Mouse (Mus musculus): Measurements from ENCODE around the gene Gng13. TPM values are rescaled to one million over a fixed set of nuclear protein-coding genes. Genes with fewer than 3 reads are reported as not detected.

Gene Gng13
- polyA plus RNA-seq, 1 experiment = not detected

- H3K4me1 ChIP-seq (ENCODE audit: control insufficient read depth, insufficient read depth, low read length) = no peaks in the 10 kb centered on the region
- TF ChIP-seq CTCF (IDR thresholded peaks at IDR 0.05; ENCODE audit: insufficient read depth, low read length) (no peak), POLR2A (IDR thresholded peaks at IDR 0.05; ENCODE audit: borderline replicate concordance, extremely low read depth, low read depth, low read length) (no peak)
- DNase-seq = no peak
These were observed 45.6 kb downstream of the Gng13 start for GRCm38 (mm10) chr17:25762591-25762990.

DNA sequence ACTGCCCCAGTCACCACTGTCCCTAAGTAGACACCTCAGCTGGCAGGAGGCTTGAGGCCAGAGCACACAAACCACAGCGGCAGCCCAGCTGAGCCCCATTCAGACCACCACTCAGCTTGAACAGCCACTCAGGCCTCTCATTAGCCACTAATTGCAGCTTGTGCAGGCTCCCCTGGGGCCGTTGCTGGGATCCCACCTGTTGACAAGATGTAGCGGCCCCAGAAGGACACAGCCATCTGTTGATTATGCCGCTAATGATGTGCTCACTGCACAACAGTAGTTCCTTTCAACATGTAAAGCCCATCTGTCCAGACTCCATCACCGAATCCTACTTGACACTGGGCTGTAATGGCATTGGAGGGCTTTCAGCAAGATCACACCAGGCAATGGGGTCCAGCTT lies 48.9 kb downstream of the Gng13 start:
- H3K4me3 ChIP-seq (replicated peaks; ENCODE audit: extremely low read depth, low read depth, low read length) = no peak overlapping the region
- DNase-seq = no peak
- TF ChIP-seq POLR2A (IDR thresholded peaks at IDR 0.05; ENCODE audit: borderline replicate concordance, extremely low read depth, low read depth, low read length) (no peak), CTCF (IDR thresholded peaks at IDR 0.05; ENCODE audit: insufficient read depth, low read length) (no peak)
- WGBS = 72% methylated on average over 5 of the region's 5 CpGs
- H3K4me1 ChIP-seq (ENCODE audit: control insufficient read depth, insufficient read depth, low read length) = no peaks in the 10 kb centered on the region

More at GRCm38 (mm10) chr17:25762591-25762990, 45.6 kb downstream of the Gng13 start:
- 49% methylated on average over 3 of the region's 3 CpGs for WGBS
- H3K4me3 ChIP-seq (replicated peaks; ENCODE audit: extremely low read depth, low read depth, low read length) = no peak overlapping the region

Other genes starting within 250 kb of the Gng13 start
- gene Sstr5, start 219.9 kb upstream of the Gng13 start, polyA plus RNA-seq (2012; rRNA removed) = 0.06 and 0.08 TPM in 2 replicates
- 0.49 and 0.62 TPM in 2 replicates for gene Sox8, start 146.5 kb upstream of the Gng13 start, polyA plus RNA-seq (2012; rRNA removed)
- 15.8 and 22.4 TPM in 2 replicates for gene Lmf1, start 138.1 kb upstream of the Gng13 start, polyA plus RNA-seq (2012; rRNA removed)
- 3.0 and 4.2 TPM in 2 replicates for gene Chtf18, start 10.2 kb downstream of the Gng13 start, polyA plus RNA-seq (2012; rRNA removed)
- 40.1 and 45.0 TPM in 2 replicates for gene Rpusd1, start 10.5 kb downstream of the Gng13 start, polyA plus RNA-seq (2012; rRNA removed)
- 0.23 and 0.25 TPM in 2 replicates for gene Mslnl, start 18.9 kb downstream of the Gng13 start, polyA plus RNA-seq (2012; rRNA removed)
- 71.2 and 78.4 TPM in 2 replicates for gene Msln, start 37.2 kb downstream of the Gng13 start, polyA plus RNA-seq (2012; rRNA removed)
- 13.1 and 20.1 TPM in 2 replicates for gene Narfl, start 56.6 kb downstream of the Gng13 start, polyA plus RNA-seq (2012; rRNA removed)
- 48.9 and 56.2 TPM in 2 replicates for gene Haghl, start 68.5 kb downstream of the Gng13 start, polyA plus RNA-seq (2012; rRNA removed)
- gene Ccdc78, start 69.4 kb downstream of the Gng13 start, polyA plus RNA-seq (2012; rRNA removed) = 14.0 and 15.6 TPM in 2 replicates
- gene Fam173a, start 75.7 kb downstream of the Gng13 start, polyA plus RNA-seq (2012; rRNA removed) = 114 and 128 TPM in 2 replicates
- gene AC134908.4, start 78.5 kb downstream of the Gng13 start, polyA plus RNA-seq (2012; rRNA removed) = 0.41 TPM in 1 of 2 replicates, not detected in the other
- gene Metrn, start 80.0 kb downstream of the Gng13 start, polyA plus RNA-seq (2012; rRNA removed) = 40.3 and 44.9 TPM in 2 replicates
- 4.0 and 5.0 TPM in 2 replicates for gene Fbxl16, start 91.9 kb downstream of the Gng13 start, polyA plus RNA-seq (2012; rRNA removed)
- gene Wdr24, start 106.5 kb downstream of the Gng13 start, polyA plus RNA-seq (2012; rRNA removed) = 29.4 and 34.3 TPM in 2 replicates
- 55.1 and 65.2 TPM in 2 replicates for gene Jmjd8, start 111.7 kb downstream of the Gng13 start, polyA plus RNA-seq (2012; rRNA removed)
- 131 and 160 TPM in 2 replicates for gene Stub1, start 116.2 kb downstream of the Gng13 start, polyA plus RNA-seq (2012; rRNA removed)
- 9.1 and 14.1 TPM in 2 replicates for gene Rhbdl1, start 120.1 kb downstream of the Gng13 start, polyA plus RNA-seq (2012; rRNA removed)
- 29.1 and 36.2 TPM in 2 replicates for gene Gm20683, start 124.6 kb downstream of the Gng13 start, polyA plus RNA-seq (2012; rRNA removed)
- 59.6 and 61.2 TPM in 2 replicates for gene Rhot2, start 127.7 kb downstream of the Gng13 start, polyA plus RNA-seq (2012; rRNA removed)
- gene Wdr90, start 144.3 kb downstream of the Gng13 start, polyA plus RNA-seq (2012; rRNA removed) = 35.7 and 40.3 TPM in 2 replicates
- 22.7 and 31.1 TPM in 2 replicates for gene Mcrip2, start 151.6 kb downstream of the Gng13 start, polyA plus RNA-seq (2012; rRNA removed)
- 78.1 and 103 TPM in 2 replicates for gene Mettl26, start 157.9 kb downstream of the Gng13 start, polyA plus RNA-seq (2012; rRNA removed)
- 1.0 and 1.4 TPM in 2 replicates for gene Wfikkn1, start 163.7 kb downstream of the Gng13 start, polyA plus RNA-seq (2012; rRNA removed)
- 40.2 and 62.6 TPM in 2 replicates for gene Rab40c, start 202.6 kb downstream of the Gng13 start, polyA plus RNA-seq (2012; rRNA removed)
- 107 and 131 TPM in 2 replicates for gene Pigq, start 227.8 kb downstream of the Gng13 start, polyA plus RNA-seq (2012; rRNA removed)
- gene Nhlrc4, start 227.8 kb downstream of the Gng13 start, polyA plus RNA-seq (2012; rRNA removed) = 24.4 and 37.5 TPM in 2 replicates
- not detected in 2 replicates for gene A930017K11Rik, start 235.4 kb downstream of the Gng13 start, polyA plus RNA-seq (2012; rRNA removed)

Measured in lung, adult 2 months (tissue).